Mouse (Mus musculus) embryonic facial prominence, embryonic 11.5 days (tissue): ENCODE measurements at regions not wholly inside any gene's neighbourhood (a gene's known extent, or its start where the extent isn't known, plus 50 kb on each side); places are given as distances from the start of the nearest gene placed in this dataset.

ENCODE experiments used
- ATAC-seq: fragments of 200-750 bp; cut with Nextera tagmentation; replicated peaks from 2 replicates; pipeline ENCODE4 v1.8.0; 2017; ENCODE audit warnings: low read depth; ENCODE audit not compliant: insufficient number of reproducible peaks, low FRiP score, low TSS enrichment
- DNase-seq: peaks from one replicate; pipeline ENCODE4 v3.0.0-alpha.2; 2015; ENCODE audit warnings: low spot score
- H3K27ac ChIP-seq: fragments of 300-500 bp; sonication (generic); replicated peaks from 2 replicates; pipeline ENCODE4 v1.5.1; 2014; ENCODE audit warnings: mild to moderate bottlenecking, low read depth, low read length, control low read depth
- H3K27me3 ChIP-seq: fragments of 300-500 bp; sonication (generic); 2 replicates; pipeline ENCODE4 v1.6.1; 2014; ENCODE audit warnings: mild to moderate bottlenecking, low read length, moderate library complexity, mixed read lengths; ENCODE audit not compliant: control insufficient read depth, insufficient read depth
- H3K36me3 ChIP-seq: fragments of 300-500 bp; sonication (generic); replicated peaks from 2 replicates; pipeline ENCODE4 v1.6.1; 2014; ENCODE audit warnings: low read depth, mild to moderate bottlenecking, low read length, moderate library complexity, mixed read lengths; ENCODE audit not compliant: control insufficient read depth, insufficient read depth
- H3K4me1 ChIP-seq: fragments of 300-500 bp; sonication (generic); 2 replicates; pipeline ENCODE4 v1.6.1; 2014; ENCODE audit warnings: low read length, mixed read lengths; ENCODE audit not compliant: control insufficient read depth, insufficient read depth
- H3K4me2 ChIP-seq: fragments of 300-500 bp; sonication (generic); 2 replicates; pipeline ENCODE4 v1.6.1; 2014; ENCODE audit warnings: low read depth, mild to moderate bottlenecking, control low read depth, low read length, moderate library complexity
- H3K4me3 ChIP-seq: fragments of 300-500 bp; sonication (generic); 2 replicates; pipeline ENCODE4 v1.5.1; 2014; ENCODE audit warnings: low read depth, low read length, control low read depth
- H3K9ac ChIP-seq: fragments of 300-500 bp; sonication (generic); replicated peaks from 2 replicates; pipeline ENCODE4 v1.6.1; 2014; ENCODE audit warnings: mild to moderate bottlenecking, control low read depth, low read length
- H3K9me3 ChIP-seq: fragments of 300-500 bp; sonication (generic); replicated peaks from 2 replicates; pipeline ENCODE4 v1.6.1; 2016; ENCODE audit warnings: mild to moderate bottlenecking, low read length, inconsistent platforms, mixed read lengths; ENCODE audit not compliant: control insufficient read depth
- WGBS: fragments of 180-500 bp; shearing (Covaris S2); extraction: QIAGEN DNeasy Blood & Tissue Kit; methylation state at CpG from one replicate; pipeline ENCODE4 v1.1.7; 2014; 5-methylcytosine and 5-hydroxymethylcytosine counted together

- WGBS = 75% methylated on average over 3 of the region's 3 CpGs
- Histone ChIP-seq H3K4me1 (no peaks in the 10 kb centered on the region), H3K9me3 (no peaks in the 10 kb centered on the region), H3K27me3 (no peaks in the 10 kb centered on the region), H3K36me3 (no peaks in the 10 kb centered on the region), H3K27ac (no peak overlapping the region), H3K4me3 (no peak overlapping the region), H3K9ac (no peak overlapping the region), H3K4me2 (no peak overlapping the region)
- ATAC-seq (no peak), DNase-seq (no peak)
Measured at GRCm38 (mm10) chr3:21349421-21349820, 727.0 kb upstream of the Tbl1xr1 start.

- no peak for ATAC-seq
- H3K27me3 ChIP-seq = no peaks in the 10 kb centered on the region
- no peak overlapping the region for H3K4me3 ChIP-seq
- H3K4me2 ChIP-seq = no peak overlapping the region
- no peaks in the 10 kb centered on the region for H3K4me1 ChIP-seq
- no peaks in the 10 kb centered on the region for H3K36me3 ChIP-seq
- no peak for DNase-seq
- H3K27ac ChIP-seq = no peak overlapping the region
- H3K9me3 ChIP-seq = no peaks in the 10 kb centered on the region
- no peak overlapping the region for H3K9ac ChIP-seq
- 83% methylated on average over 3 of the region's 3 CpGs for WGBS
Measured at GRCm38 (mm10) chr3:21356150-21356549, 720.3 kb upstream of the Tbl1xr1 start.

- Histone ChIP-seq H3K9me3 (no peaks in the 10 kb centered on the region), H3K36me3 (no peaks in the 10 kb centered on the region), H3K4me2 (no peak overlapping the region), H3K9ac (no peak overlapping the region), H3K4me3 (no peak overlapping the region), H3K27me3 (no peaks in the 10 kb centered on the region), H3K4me1 (no peaks in the 10 kb centered on the region), H3K27ac (no peak overlapping the region)
- DNase-seq (no peak), ATAC-seq (no peak)
- WGBS = 65% methylated on average over 6 of the region's 6 CpGs
Measured at GRCm38 (mm10) chr3:21356831-21357712, 719.4 kb upstream of the Tbl1xr1 start.

- no peaks in the 10 kb centered on the region for H3K36me3 ChIP-seq
- no peak overlapping the region for H3K4me2 ChIP-seq
- H3K9ac ChIP-seq = no peak overlapping the region
- no peaks in the 10 kb centered on the region for H3K9me3 ChIP-seq
- H3K27me3 ChIP-seq = no peaks in the 10 kb centered on the region
- H3K27ac ChIP-seq = no peak overlapping the region
- no peak for ATAC-seq
- H3K4me3 ChIP-seq = no peak overlapping the region
- DNase-seq = no peak
- H3K4me1 ChIP-seq = no peaks in the 10 kb centered on the region
- 75% methylated on average over 6 of the region's 6 CpGs for whole genome bisulfite sequencing
Measured at GRCm38 (mm10) chr3:21358068-21358467, 718.4 kb upstream of the Tbl1xr1 start.

- Histone ChIP-seq H3K9ac (no peak overlapping the region), H3K9me3 (no peaks in the 10 kb centered on the region), H3K27ac (no peak overlapping the region), H3K4me2 (no peak overlapping the region), H3K27me3 (no peaks in the 10 kb centered on the region), H3K36me3 (no peaks in the 10 kb centered on the region), H3K4me1 (no peaks in the 10 kb centered on the region), H3K4me3 (no peak overlapping the region)
- ATAC-seq = no peak
- no peak for DNase-seq
- WGBS = 82% methylated on average over 3 of the region's 3 CpGs
Measured at GRCm38 (mm10) chr3:21361069-21361468, 715.4 kb upstream of the Tbl1xr1 start.

GRCm38 (mm10) chr3:21379816-21380215 lies 696.6 kb upstream of the Tbl1xr1 start:
- ATAC-seq (no peak), DNase-seq (no peak)
- H3K27ac ChIP-seq = no peak overlapping the region
- WGBS = 92% methylated on average over 2 of the region's 2 CpGs
- H3K9ac ChIP-seq = no peak overlapping the region
- no peaks in the 10 kb centered on the region for H3K27me3 ChIP-seq
- no peaks in the 10 kb centered on the region for H3K4me1 ChIP-seq
- no peak overlapping the region for H3K4me2 ChIP-seq
- no peaks in the 10 kb centered on the region for H3K9me3 ChIP-seq
- H3K36me3 ChIP-seq = no peaks in the 10 kb centered on the region
- H3K4me3 ChIP-seq = no peak overlapping the region

GRCm38 (mm10) chr3:21381072-21381471 lies 695.4 kb upstream of the Tbl1xr1 start:
- Histone ChIP-seq H3K27me3 (no peaks in the 10 kb centered on the region), H3K36me3 (no peaks in the 10 kb centered on the region), H3K9ac (no peak overlapping the region), H3K4me1 (no peaks in the 10 kb centered on the region), H3K4me3 (no peak overlapping the region), H3K4me2 (no peak overlapping the region), H3K27ac (no peak overlapping the region), H3K9me3 (no peaks in the 10 kb centered on the region)
- whole genome bisulfite sequencing = 70% methylated on average over 3 of the region's 3 CpGs
- no peak for DNase-seq
- ATAC-seq = no peak

- WGBS = 84% methylated on average over 2 of the region's 2 CpGs
- Histone ChIP-seq H3K4me1 (no peaks in the 10 kb centered on the region), H3K4me3 (no peak overlapping the region), H3K9ac (no peak overlapping the region), H3K9me3 (no peaks in the 10 kb centered on the region), H3K27ac (no peak overlapping the region), H3K36me3 (no peaks in the 10 kb centered on the region), H3K4me2 (no peak overlapping the region), H3K27me3 (no peaks in the 10 kb centered on the region)
- DNase-seq (no peak), ATAC-seq (no peak)
Measured at GRCm38 (mm10) chr3:21403551-21403950, 672.9 kb upstream of the Tbl1xr1 start.
